Mouse (Mus musculus) heart, adult 2 months (tissue): ENCODE results near the gene Pus10.

Experiments used
- CTCF ChIP-seq: fragments of 200-600 bp; IDR thresholded peaks from 2 replicates; pipeline ENCODE4 v1.8.1; 2022; ENCODE audit warnings: antibody characterized with exemption, mild to moderate bottlenecking, moderate library complexity
- EP300 ChIP-seq: fragments of 200-500 bp; IDR thresholded peaks from 2 replicates; pipeline ENCODE4 v1.6.1; 2011; ENCODE audit warnings: low read depth, low read length, control low read depth; ENCODE audit not compliant: insufficient read depth
- POLR2A ChIP-seq: fragments of 200-500 bp; IDR thresholded peaks from 2 replicates; pipeline ENCODE4 v1.6.1; 2011; ENCODE audit warnings: mild to moderate bottlenecking, low read depth, low read length, control low read depth; ENCODE audit not compliant: insufficient read depth

DNA sequence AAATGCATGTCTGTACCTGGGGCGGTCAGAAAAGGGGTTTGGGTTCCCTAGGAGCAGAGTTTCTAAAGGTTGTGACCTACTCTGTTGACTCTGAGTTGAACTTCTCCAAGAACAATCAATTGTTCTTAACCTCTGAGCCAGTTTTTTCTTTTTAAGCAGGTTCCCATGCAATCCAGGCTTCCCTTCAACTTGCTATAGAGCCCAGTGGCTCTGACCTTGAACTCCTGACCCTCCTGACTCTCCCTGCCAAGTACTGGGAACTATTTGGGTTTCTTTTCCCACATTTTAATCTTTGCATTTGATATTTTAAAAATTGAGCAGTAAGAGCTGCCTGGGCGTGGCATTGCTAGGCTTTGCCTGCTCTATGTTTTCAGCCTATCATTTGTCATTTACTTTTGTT, 27.8 kb downstream of the Pus10 start:
- no peak for TF ChIP-seq POLR2A
- no peak for TF ChIP-seq CTCF
- no peak for TF ChIP-seq EP300
